Mouse (Mus musculus) megakaryocyte, embryonic 14.5 days (primary cell): ENCODE results near the gene Kmt5a. TPM values are rescaled to one million over a fixed set of nuclear protein-coding genes. Genes with fewer than 3 reads are reported as not detected.
A peak's percentile ranks its signal among the peaks of the same experiment; 100 is the strongest.

Experiments used
- H3K27me3 ChIP-seq: replicated peaks from 2 replicates; pipeline ENCODE3; 2012; ENCODE audit warnings: inconsistent platforms
- H3K36me3 ChIP-seq: replicated peaks from 2 replicates; pipeline ENCODE3; 2012; ENCODE audit warnings: low read length, inconsistent platforms, mixed read lengths
- H3K4me1 ChIP-seq: 2 replicates; pipeline ENCODE4 v1.6.1; 2012; ENCODE audit warnings: inconsistent platforms
- H3K4me3 ChIP-seq: replicated peaks from 2 replicates; pipeline ENCODE3; 2012; ENCODE audit warnings: moderate library complexity, mild to moderate bottlenecking, inconsistent platforms
- H3K9me3 ChIP-seq: 2 replicates; pipeline ENCODE4 v1.6.1; 2012; ENCODE audit warnings: inconsistent platforms
- FLI1 ChIP-seq: IDR thresholded peaks from 2 replicates; pipeline ENCODE4 v1.6.1; 2012; ENCODE audit warnings: low read length, inconsistent platforms, mixed read lengths
- GATA1 ChIP-seq: IDR thresholded peaks from 3 replicates; pipeline ENCODE4 v1.6.1; 2012; ENCODE audit warnings: mixed read lengths, low read length, inconsistent platforms, borderline replicate concordance
- polyA plus RNA-seq: library from polyadenylated mRNA; stranded (reverse); fragments of >175 nt; gene quantifications from 2 replicates; pipeline ENCODE4 v1.2.3, GENCODE M21; 2012; ENCODE audit warnings: low replicate concordance; ENCODE audit not compliant: insufficient read depth

Gene Kmt5a
- polyA plus RNA-seq, 1 experiment = 134 TPM

- H3K36me3 ChIP-seq = peaks cover 90% of the 10 kb centered on the region
Measured at GRCm38 (mm10) chr5:124462297-124463025, 22.7 kb downstream of the Kmt5a start.

GRCm38 (mm10) chr5:124463462-124463861, 23.7 kb downstream of the Kmt5a start:
- H3K9me3 ChIP-seq = no peaks in the 10 kb centered on the region
- no peak for TF ChIP-seq FLI1
- no peak for TF ChIP-seq GATA1

More at GRCm38 (mm10) chr5:124462297-124463025, 22.7 kb downstream of the Kmt5a start:
- Histone ChIP-seq H3K9me3 (no peaks in the 10 kb centered on the region), H3K27me3 (no peaks in the 10 kb centered on the region), H3K4me1 (peaks cover 9% of the 10 kb centered on the region), H3K4me3 (no peak overlapping the region)
- TF ChIP-seq GATA1 (no peak), FLI1 (no peak)

GRCm38 (mm10) chr5:124464905-124465304, 25.2 kb downstream of the Kmt5a start:
- H3K36me3 ChIP-seq = peaks cover 90% of the 10 kb centered on the region
- no peak for TF ChIP-seq GATA1
- peaks cover 26% of the 10 kb centered on the region for H3K4me1 ChIP-seq
- no peak overlapping the region for H3K4me3 ChIP-seq
- H3K9me3 ChIP-seq = no peaks in the 10 kb centered on the region
- H3K27me3 ChIP-seq = no peaks in the 10 kb centered on the region

More at GRCm38 (mm10) chr5:124463462-124463861, 23.7 kb downstream of the Kmt5a start:
- peaks cover 19% of the 10 kb centered on the region for H3K4me1 ChIP-seq
- H3K4me3 ChIP-seq = no peak overlapping the region
- H3K27me3 ChIP-seq = no peaks in the 10 kb centered on the region
- peaks cover 90% of the 10 kb centered on the region for H3K36me3 ChIP-seq

- TF ChIP-seq GATA1 (no peak), FLI1 (no peak)
- no peaks in the 10 kb centered on the region for H3K9me3 ChIP-seq
- H3K27me3 ChIP-seq = no peaks in the 10 kb centered on the region
- H3K36me3 ChIP-seq = peaks cover 81% of the 10 kb centered on the region
- peak overlapping the region; percentile 33 for H3K4me3 ChIP-seq
- peaks cover 36% of the 10 kb centered on the region for H3K4me1 ChIP-seq
Measured at GRCm38 (mm10) chr5:124467766-124468165, 28.0 kb downstream of the Kmt5a start.

- Histone ChIP-seq H3K4me3 (no peak overlapping the region), H3K9me3 (no peaks in the 10 kb centered on the region), H3K4me1 (peaks cover 41% of the 10 kb centered on the region), H3K36me3 (peaks cover 79% of the 10 kb centered on the region), H3K27me3 (no peaks in the 10 kb centered on the region)
- no peak for TF ChIP-seq FLI1
Measured at GRCm38 (mm10) chr5:124468365-124468764, 28.6 kb downstream of the Kmt5a start.

GRCm38 (mm10) chr5:124469486-124469885, 29.8 kb downstream of the Kmt5a start:
- Histone ChIP-seq H3K36me3 (peaks cover 80% of the 10 kb centered on the region), H3K4me1 (peaks cover 52% of the 10 kb centered on the region), H3K4me3 (peak overlapping the region; percentile 35), H3K27me3 (no peaks in the 10 kb centered on the region), H3K9me3 (no peaks in the 10 kb centered on the region)
- no peak for TF ChIP-seq GATA1
- TF ChIP-seq FLI1 = no peak

- TF ChIP-seq FLI1 = no peak
- Histone ChIP-seq H3K27me3 (no peaks in the 10 kb centered on the region), H3K9me3 (no peaks in the 10 kb centered on the region), H3K4me1 (peaks cover 62% of the 10 kb centered on the region), H3K4me3 (no peak overlapping the region), H3K36me3 (peaks cover 71% of the 10 kb centered on the region)
Measured at GRCm38 (mm10) chr5:124470591-124471171, 31.0 kb downstream of the Kmt5a start.

GRCm38 (mm10) chr5:124478873-124479204, 39.1 kb downstream of the Kmt5a start:
- TF ChIP-seq FLI1 (no peak), GATA1 (no peak)
- H3K36me3 ChIP-seq = peaks cover 7% of the 10 kb centered on the region
- H3K4me3 ChIP-seq = peak overlapping the region; percentile 99
- no peaks in the 10 kb centered on the region for H3K27me3 ChIP-seq
- no peaks in the 10 kb centered on the region for H3K9me3 ChIP-seq
- H3K4me1 ChIP-seq = peaks cover 65% of the 10 kb centered on the region

GRCm38 (mm10) chr5:124480119-124480518, 40.4 kb downstream of the Kmt5a start:
- Histone ChIP-seq H3K27me3 (no peaks in the 10 kb centered on the region), H3K4me1 (peaks cover 67% of the 10 kb centered on the region), H3K36me3 (peaks cover 7% of the 10 kb centered on the region), H3K9me3 (no peaks in the 10 kb centered on the region), H3K4me3 (no peak overlapping the region)
- no peak for TF ChIP-seq FLI1
- TF ChIP-seq GATA1 = no peak

GRCm38 (mm10) chr5:124481714-124482113, 42.0 kb downstream of the Kmt5a start:
- Histone ChIP-seq H3K4me3 (no peak overlapping the region), H3K9me3 (no peaks in the 10 kb centered on the region), H3K27me3 (no peaks in the 10 kb centered on the region), H3K4me1 (peaks cover 64% of the 10 kb centered on the region), H3K36me3 (peaks cover 18% of the 10 kb centered on the region)
- no peak for TF ChIP-seq FLI1
- TF ChIP-seq GATA1 = no peak
